Mouse (Mus musculus) ES-E14 (cell line): ENCODE measurements around the gene Peak1.

Experiments used
- CHD2 ChIP-seq: IDR thresholded peaks from 2 replicates; pipeline ENCODE4 v1.6.1; 2014; ENCODE audit warnings: mild to moderate bottlenecking, low read depth, low read length, inconsistent platforms
- MAFK ChIP-seq: IDR thresholded peaks from 2 replicates; pipeline ENCODE4 v1.6.1; 2014; ENCODE audit warnings: mild to moderate bottlenecking, low read depth, low read length, inconsistent platforms; ENCODE audit not compliant: insufficient read depth
- ZC3H11A ChIP-seq: IDR thresholded peaks from 2 replicates; pipeline ENCODE4 v1.6.1; 2012; ENCODE audit warnings: low read depth, mild to moderate bottlenecking, inconsistent platforms, low read length, borderline replicate concordance
- ZNF384 ChIP-seq: IDR thresholded peaks from 2 replicates; pipeline ENCODE4 v1.6.1; 2012; ENCODE audit warnings: low read depth, low read length, inconsistent platforms

DNA sequence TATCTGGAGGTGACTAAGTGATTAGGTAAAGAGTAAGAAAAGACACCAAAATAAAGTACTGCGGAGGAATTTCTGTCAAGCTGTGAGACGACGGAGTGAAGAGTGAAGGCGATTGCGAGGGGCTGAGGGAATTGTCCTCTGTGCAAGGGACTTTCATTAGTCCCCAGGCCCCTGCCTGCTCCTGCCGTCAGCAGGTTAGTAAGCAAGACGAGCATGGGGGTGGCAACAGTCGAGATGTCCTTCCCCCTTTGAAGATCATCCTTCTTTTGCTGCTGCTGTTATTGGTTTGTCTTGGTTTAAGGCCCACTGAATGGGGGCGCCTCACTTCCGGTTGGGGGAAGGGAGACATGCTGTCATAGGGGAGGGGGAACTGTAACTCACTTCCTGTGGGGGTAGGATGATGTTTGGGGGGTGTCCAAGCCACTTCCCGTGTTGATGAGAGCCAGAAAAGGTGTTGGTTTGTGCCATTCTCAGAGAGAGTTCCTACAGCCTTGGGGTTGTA, 922 bp upstream of the Peak1 start:
- TF ChIP-seq ZNF384 (no peak), MAFK (0 out of 2 replicates have a peak, but pooled peaks have one; percentile 5), CHD2 (peak; percentile 60; the same call in 1 of the 2 replicates), ZC3H11A (no peak)
